Mouse (Mus musculus): ENCODE measurements around the gene Tufm.

The Tufm gene

GRCm38 (mm10) chr7:126499416-126499815 is 12.3 kb downstream of the Tufm start:
- DNase-seq (ENCODE audit: low read depth): no peak

- DNase-seq (ENCODE audit: low read depth): no peak
Measured at GRCm38 (mm10) chr7:126501684-126502022, 14.5 kb downstream of the Tufm start.

- DNase-seq (ENCODE audit: low read depth): peak; percentile 97
Measured at GRCm38 (mm10) chr7:126502023-126502741, 15.0 kb downstream of the Tufm start.

GRCm38 (mm10) chr7:126502751-126503150 is 15.6 kb downstream of the Tufm start:
- DNase-seq (ENCODE audit: low read depth): no peak

- peak; percentile 99 for DNase-seq (ENCODE audit: low read depth)
Measured at GRCm38 (mm10) chr7:126503273-126503878, 16.2 kb downstream of the Tufm start, which contains the start of gene Atxn2l. TSS of gene Atxn2l (minus strand) at chr7:126503437.

- no peak for DNase-seq (ENCODE audit: low read depth)
Measured at GRCm38 (mm10) chr7:126504913-126505312, 17.8 kb downstream of the Tufm start.

GRCm38 (mm10) chr7:126507126-126507778 is 20.1 kb downstream of the Tufm start:
- peak; percentile 28 for DNase-seq (ENCODE audit: low read depth)

- DNase-seq (ENCODE audit: low read depth): peak; percentile 43
Measured at GRCm38 (mm10) chr7:126511287-126511686, 24.1 kb downstream of the Tufm start.

GRCm38 (mm10) chr7:126518261-126518941 is 31.2 kb downstream of the Tufm start:
- no peak for DNase-seq (ENCODE audit: low read depth)

GRCm38 (mm10) chr7:126519513-126519912 is 32.4 kb downstream of the Tufm start:
- DNase-seq (ENCODE audit: low read depth): peak; percentile 60

- DNase-seq (ENCODE audit: low read depth): no peak
Measured at GRCm38 (mm10) chr7:126523316-126523715, 36.2 kb downstream of the Tufm start.

- DNase-seq (ENCODE audit: low read depth): peak; percentile 75
Measured at GRCm38 (mm10) chr7:126528166-126528577, 41.0 kb downstream of the Tufm start.

GRCm38 (mm10) chr7:126533434-126533833 is 46.3 kb downstream of the Tufm start:
- no peak for DNase-seq (ENCODE audit: low read depth)

- no peak for DNase-seq (ENCODE audit: low read depth)
Measured at GRCm38 (mm10) chr7:126535766-126536165, 48.6 kb downstream of the Tufm start.

GRCm38 (mm10) chr7:126536466-126536865 is 49.3 kb downstream of the Tufm start:
- no peak for DNase-seq (ENCODE audit: low read depth)

- peak; percentile 84 for DNase-seq (ENCODE audit: low read depth)
Measured at GRCm38 (mm10) chr7:126537820-126538585, 50.8 kb downstream of the Tufm start.
